17 mouse cellular contexts compared by ENCODE assay signal in the genomic region with DNA sequence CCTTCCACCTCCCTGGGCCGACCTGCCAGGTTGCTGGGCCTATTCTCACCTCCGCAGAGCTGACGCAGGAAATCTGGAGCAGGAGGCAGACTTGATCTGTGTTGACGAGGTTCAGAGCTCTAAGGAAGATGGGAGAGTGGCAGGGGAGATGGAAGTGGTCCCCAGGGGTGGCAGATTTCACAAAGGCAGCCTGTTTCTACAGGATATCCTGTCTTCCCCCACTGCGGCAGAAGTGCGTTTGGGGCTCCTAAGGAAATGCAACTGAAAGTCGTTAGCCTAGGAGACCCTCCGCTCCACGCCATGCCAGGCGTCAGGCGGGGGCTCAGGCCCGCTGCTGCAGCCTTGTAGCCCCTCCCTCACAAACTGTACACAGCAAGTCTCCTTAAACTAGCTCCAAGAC. TPM values are rescaled to one million over a fixed set of nuclear protein-coding genes. Genes with fewer than 3 reads are reported as not detected.
DNase-seq lines count a peak whose midpoint lies in the region; ATAC-seq and TF ChIP-seq lines count a peak whose summit lies in the region.
"Had no signal": no experiment of that assay in that cellular context is flagged by ENCODE, and none has a peak within 500 bp of the region (broad histone marks: within the 10 kb centered on the region; RNA-seq: fewer than 3 reads in every experiment).

No protein-coding gene starts in this region.

- H3K27me3 ChIP-seq in heart, embryonic 14.5 days (ENCODE audit: control insufficient read depth, insufficient read depth, low read length), result no peaks in the 10 kb centered on the region
- no peaks in the 10 kb centered on the region for H3K27me3 ChIP-seq in heart, embryonic 11.5 days (ENCODE audit: control insufficient read depth, insufficient read depth, low read length)
- peaks cover 24% of the 10 kb centered on the region for H3K27me3 ChIP-seq in E14TG2a.4 (ENCODE audit: insufficient read depth, low read length)
- no peaks in the 10 kb centered on the region for H3K27me3 ChIP-seq in limb, embryonic 10.5 days (ENCODE audit: low read depth, poor library complexity, severe bottlenecking)
- H3K27me3 ChIP-seq in intestine, postnatal 0 days (replicated peaks; ENCODE audit: control insufficient read depth, insufficient read depth, low read length), result no peaks in the 10 kb centered on the region
- H3K27me3 ChIP-seq: intestine, embryonic 15.5 days had no signal

- H3K9me3 ChIP-seq in heart, embryonic 14.5 days (ENCODE audit: control insufficient read depth, low read length), result no peaks in the 10 kb centered on the region
- H3K9me3 ChIP-seq in heart, embryonic 11.5 days (replicated peaks; ENCODE audit: control insufficient read depth, low read length), result no peaks in the 10 kb centered on the region; the same call in 1 of the 2 replicates
- no peaks in the 10 kb centered on the region for H3K9me3 ChIP-seq in E14TG2a.4 (ENCODE audit: low read length)
- H3K9me3 ChIP-seq in limb, embryonic 10.5 days (replicated peaks), result no peaks in the 10 kb centered on the region
- H3K9me3 ChIP-seq in intestine, postnatal 0 days (ENCODE audit: control insufficient read depth), result no peaks in the 10 kb centered on the region
- H3K9me3 ChIP-seq: intestine, embryonic 15.5 days had no signal

- 60% methylated on average over 12 of the region's 12 CpGs for WGBS in heart, embryonic 14.5 days
- 52% methylated on average over 12 of the region's 12 CpGs for WGBS in heart, embryonic 11.5 days (ENCODE audit: insufficient replicate concordance)
- 70% methylated on average over 12 of the region's 12 CpGs for WGBS in limb, embryonic 10.5 days
- WGBS in intestine, postnatal 0 days, result 81% methylated on average over 12 of the region's 12 CpGs

- H3K9ac ChIP-seq in heart, embryonic 14.5 days (ENCODE audit: low read length), result no peak overlapping the region
- no peak overlapping the region for H3K9ac ChIP-seq in heart, embryonic 11.5 days (ENCODE audit: low read depth, low read length)
- no peak overlapping the region for H3K9ac ChIP-seq in intestine, postnatal 0 days (ENCODE audit: low read depth, low read length)
- H3K9ac ChIP-seq: intestine, embryonic 15.5 days; liver, embryonic 14.5 days had no signal

- no peak overlapping the region for H3K27ac ChIP-seq in heart, embryonic 14.5 days (replicated peaks in 1 of 2; ENCODE audit: control insufficient read depth in 1 of 2, insufficient read depth in 1 of 2, low read depth in 2 of 2, low read length in 2 of 2)
- H3K27ac ChIP-seq in heart, embryonic 11.5 days (ENCODE audit: low read depth, low read length), result no peak overlapping the region
- peak overlapping the region; percentile 57 for H3K27ac ChIP-seq in limb, embryonic 10.5 days
- no peak overlapping the region for H3K27ac ChIP-seq in intestine, postnatal 0 days (ENCODE audit: low read depth, low read length)
- H3K27ac ChIP-seq: forebrain, embryonic 10.5 days; gastrocnemius, adult 2 months; intestine, embryonic 15.5 days; liver, embryonic 14.5 days had no signal

- no peak for ATAC-seq in heart, embryonic 14.5 days (ENCODE audit: insufficient number of reproducible peaks, insufficient read depth, low FRiP score, low read depth)
- ATAC-seq in heart, embryonic 11.5 days (replicated peaks; ENCODE audit: insufficient number of reproducible peaks, low FRiP score, low TSS enrichment), result no peak
- ATAC-seq in intestine, postnatal 0 days, result no peak
- ATAC-seq: activated CD4-positive, CD25-positive, alpha-beta regulatory T cell, adult 4 months; intestine, embryonic 15.5 days had no signal

- 0 out of 2 replicates have a peak, but pooled peaks cover 2% of the 10 kb centered on the region for H3K36me3 ChIP-seq in heart, embryonic 14.5 days (ENCODE audit: control insufficient read depth, insufficient read depth, low read length)
- 0 out of 2 replicates have a peak, but pooled peaks cover 2% of the 10 kb centered on the region for H3K36me3 ChIP-seq in heart, embryonic 11.5 days (ENCODE audit: control insufficient read depth, insufficient read depth, low read length)
- H3K36me3 ChIP-seq in E14TG2a.4 (ENCODE audit: insufficient read depth, low read length), result no peaks in the 10 kb centered on the region
- H3K36me3 ChIP-seq in limb, embryonic 10.5 days, result peaks cover 25% of the 10 kb centered on the region
- no peaks in the 10 kb centered on the region for H3K36me3 ChIP-seq in intestine, postnatal 0 days (ENCODE audit: control insufficient read depth, insufficient read depth)
- H3K36me3 ChIP-seq: intestine, embryonic 15.5 days had no signal

- no peak for DNase-seq in limb, embryonic 10.5 days (ENCODE audit: low spot score)
- DNase-seq in thymus, adult 18-20 months, result peak; percentile 27 to 28
- no peak for DNase-seq in right cerebral cortex, adult 18-20 months
- DNase-seq in urinary bladder, postnatal 25 days (ENCODE audit: low spot score), result no peak
- DNase-seq: cerebellum, adult 9-10 months; gastrocnemius, adult 2 months; heart, postnatal 36 days; kidney, postnatal 36 days; right cerebral cortex, postnatal 25 days had no signal

- H3K4me3 ChIP-seq in heart, embryonic 14.5 days (ENCODE audit: control insufficient read depth in 1 of 2, insufficient read depth in 1 of 2, low read depth in 1 of 2, low read length in 2 of 2), result no peak overlapping the region
- no peak overlapping the region for H3K4me3 ChIP-seq in heart, embryonic 11.5 days (ENCODE audit: low read depth, low read length)
- H3K4me3 ChIP-seq in E14TG2a.4 (replicated peaks; ENCODE audit: low read length), result peak overlapping the region; percentile 69
- peak overlapping the region; percentile 13; the same call in 1 of the 2 replicates for H3K4me3 ChIP-seq in limb, embryonic 10.5 days
- no peak overlapping the region for H3K4me3 ChIP-seq in intestine, postnatal 0 days (ENCODE audit: low read depth, low read length)
- H3K4me3 ChIP-seq: forebrain, embryonic 10.5 days; gastrocnemius, adult 2 months; intestine, embryonic 15.5 days had no signal

- TF ChIP-seq CTCF in E14TG2a.4 (conservative IDR thresholded peaks at IDR 0.05; ENCODE audit: low read length), result no peak
- TF ChIP-seq CTCF in intestine, postnatal 0 days (IDR thresholded peaks at IDR 0.05; ENCODE audit: low read depth), result no peak

- peaks cover 6 to 10% of the 10 kb centered on the region in 2 experiments; a peak in 2 of 4 replicates for H3K4me1 ChIP-seq in heart, embryonic 14.5 days (ENCODE audit: control insufficient read depth in 2 of 2, insufficient read depth in 2 of 2, low read length in 2 of 2)
- peaks cover 15% of the 10 kb centered on the region for H3K4me1 ChIP-seq in heart, embryonic 11.5 days (ENCODE audit: control insufficient read depth, insufficient read depth, low read length)
- H3K4me1 ChIP-seq in E14TG2a.4 (replicated peaks; ENCODE audit: low read depth, low read length), result peaks cover 71% of the 10 kb centered on the region
- peaks cover 56% of the 10 kb centered on the region for H3K4me1 ChIP-seq in limb, embryonic 10.5 days
- no peaks in the 10 kb centered on the region; the same call in none of the 2 replicates for H3K4me1 ChIP-seq in intestine, postnatal 0 days (replicated peaks; ENCODE audit: control insufficient read depth, insufficient read depth, low read length)

- H3K4me2 ChIP-seq in heart, embryonic 14.5 days (ENCODE audit: low read length), result peak overlapping the region; percentile 13; the same call in 1 of the 2 replicates
- H3K4me2 ChIP-seq in heart, embryonic 11.5 days, result no peak overlapping the region
- H3K4me2 ChIP-seq in intestine, postnatal 0 days (replicated peaks; ENCODE audit: low read depth), result no peak overlapping the region
- H3K4me2 ChIP-seq: intestine, embryonic 15.5 days had no signal

RNA-seq across cellular contexts. Expression of gene Tiam1, which starts 5.4 kb away (rescaled TPM):
- polyA plus RNA-seq in heart, embryonic 14.5 days (2014; fragmentation: Nextera tagmentation; extraction: Ambion mirVana), result 12.0 and 12.6 TPM in 2 replicates
- polyA plus RNA-seq in heart, embryonic 11.5 days (2014; fragmentation: Nextera tagmentation; extraction: Ambion mirVana), result 18.9 and 24.9 TPM in 2 replicates
- polyA plus RNA-seq in limb, embryonic 10.5 days (2016; fragmentation: Nextera tagmentation; extraction: Ambion mirVana), result 23.8 and 30.8 TPM in 2 replicates
- 3.0 and 3.3 TPM in 2 replicates for polyA plus RNA-seq in intestine, postnatal 0 days (2015; fragmentation: Nextera tagmentation; extraction: Ambion mirVana)

Comparison
In these comparisons a context has a peak if more than half of its experiments do, and no peak if none do; other contexts are left out.
1. H3K4me3 ChIP-seq: peak in E14TG2a.4 (single experiment) and limb, embryonic 10.5 days (single experiment); none in heart, embryonic 14.5 days (0 of 2), heart, embryonic 11.5 days (single experiment) and intestine, postnatal 0 days (single experiment).
2. DNase-seq: peak in thymus, adult 18-20 months (2 of 2); none in limb, embryonic 10.5 days (single experiment), right cerebral cortex, adult 18-20 months (single experiment) and urinary bladder, postnatal 25 days (single experiment).